Mouse (Mus musculus) liver, adult 2 months (tissue): ENCODE measurements around the gene Rps12-ps3. TPM values are rescaled to one million over a fixed set of nuclear protein-coding genes. Genes with fewer than 3 reads are reported as not detected.

Experiments
- DNase-seq: peaks from one replicate; pipeline ENCODE4 v3.0.0-alpha.2; 2011; ENCODE audit warnings: low read depth, low spot score; ENCODE audit errors: extremely low read depth
- H3K27ac ChIP-seq: fragments of 200-500 bp; replicated peaks from 2 replicates; pipeline ENCODE4 v1.5.1; 2012; ENCODE audit warnings: low read depth, mild to moderate bottlenecking, control low read depth, inconsistent platforms, low read length; ENCODE audit not compliant: insufficient read depth
- H3K27me3 ChIP-seq: fragments of 200-500 bp; 2 replicates; pipeline ENCODE4 v1.6.1; 2012; ENCODE audit warnings: mild to moderate bottlenecking, moderate library complexity, low read length, inconsistent platforms; ENCODE audit not compliant: control insufficient read depth, insufficient read depth
- H3K36me3 ChIP-seq: fragments of 200-500 bp; 2 replicates; pipeline ENCODE4 v1.6.1; 2012; ENCODE audit warnings: low read length, inconsistent platforms; ENCODE audit not compliant: control insufficient read depth, insufficient read depth
- H3K4me1 ChIP-seq: fragments of 200-500 bp; 2 replicates; pipeline ENCODE4 v1.6.1; 2011; ENCODE audit warnings: low read length; ENCODE audit not compliant: control insufficient read depth, insufficient read depth
- H3K4me3 ChIP-seq: fragments of 200-500 bp; 2 replicates; pipeline ENCODE4 v1.5.1; 2011; ENCODE audit warnings: low read depth, mild to moderate bottlenecking, control low read depth, low read length, moderate library complexity; ENCODE audit not compliant: insufficient read depth
- H3K79me2 ChIP-seq: fragments of 200-500 bp; 2 replicates; pipeline ENCODE4 v1.6.1; 2012; ENCODE audit warnings: inconsistent platforms, mild to moderate bottlenecking, low read length, moderate library complexity; ENCODE audit not compliant: control insufficient read depth, insufficient read depth
- H3K9ac ChIP-seq: fragments of 200-500 bp; 2 replicates; pipeline ENCODE4 v1.6.1; 2012; ENCODE audit warnings: low read depth, mild to moderate bottlenecking, control low read depth, inconsistent platforms, low read length
- CTCF ChIP-seq: fragments of 200-500 bp; IDR thresholded peaks from 2 replicates; pipeline ENCODE4 v1.5.1; 2011; ENCODE audit warnings: low read depth, low read length, control low read depth
- POLR2A ChIP-seq: fragments of 200-500 bp; IDR thresholded peaks from 2 replicates; pipeline ENCODE4 v1.6.1; 2011; ENCODE audit warnings: low read length, control low read depth; ENCODE audit not compliant: insufficient read depth; ENCODE audit errors: extremely low read depth
- WGBS: fragments of 180-500 bp; shearing (Covaris S2); methylation state at CpG from one replicate; pipeline ENCODE4 v1.1.7; 2018; 5-methylcytosine and 5-hydroxymethylcytosine counted together
- polyA plus RNA-seq: library from polyadenylated mRNA; depleted of rRNA; stranded (reverse); fragments of >200 nt; gene quantifications from 2 replicates; pipeline ENCODE4 v1.2.3, GENCODE M21; 2012
- total RNA-seq: library from RNA; depleted of rRNA; stranded (reverse); fragments of >200 nt; gene quantifications from 2 replicates; pipeline ENCODE4 v1.2.3, GENCODE M21; 2014

The Rps12-ps3 gene
- total and polyA plus RNA-seq, 2 experiments, result 24.3 to 695 TPM

- Histone ChIP-seq H3K79me2 (peaks cover 7% of the 10 kb centered on the region; the same call in 1 of the 2 replicates), H3K36me3 (no peaks in the 10 kb centered on the region), H3K27ac (no peak overlapping the region), H3K9ac (no peak overlapping the region), H3K4me1 (peaks cover 9% of the 10 kb centered on the region; the same call in 1 of the 2 replicates), H3K27me3 (no peaks in the 10 kb centered on the region), H3K4me3 (no peak overlapping the region)
- WGBS, result 33% methylated on average over 3 of the region's 3 CpGs
- peak; percentile 48 for DNase-seq
- TF ChIP-seq POLR2A (no peak), CTCF (no peak)
Observed at GRCm38 (mm10) chr19:59337872-59338681, 16.0 kb downstream of the Rps12-ps3 start.

GRCm38 (mm10) chr19:59339908-59340307 lies 17.8 kb downstream of the Rps12-ps3 start:
- Histone ChIP-seq H3K36me3 (no peaks in the 10 kb centered on the region), H3K27ac (no peak overlapping the region), H3K4me1 (peaks cover 12% of the 10 kb centered on the region), H3K4me3 (no peak overlapping the region), H3K27me3 (no peaks in the 10 kb centered on the region), H3K79me2 (peaks cover 14% of the 10 kb centered on the region), H3K9ac (no peak overlapping the region)
- no peak for TF ChIP-seq POLR2A
- DNase-seq, result no peak
- WGBS, result 89% methylated on average over 3 of the region's 3 CpGs

- WGBS, result 50% methylated on average over 2 of the region's 2 CpGs
- TF ChIP-seq CTCF (no peak), POLR2A (no peak)
- peaks cover 16% of the 10 kb centered on the region for H3K79me2 ChIP-seq
- H3K27me3 ChIP-seq, result no peaks in the 10 kb centered on the region
- H3K9ac ChIP-seq, result no peak overlapping the region
- H3K36me3 ChIP-seq, result no peaks in the 10 kb centered on the region
- DNase-seq, result no peak
- no peak overlapping the region; the same call in 1 of the 2 replicates for H3K4me3 ChIP-seq
- no peak overlapping the region for H3K27ac ChIP-seq
- peaks cover 8% of the 10 kb centered on the region for H3K4me1 ChIP-seq
Observed at GRCm38 (mm10) chr19:59342964-59343363, 20.9 kb downstream of the Rps12-ps3 start.

- no peak for TF ChIP-seq POLR2A
- no peak for TF ChIP-seq CTCF
- H3K27me3 ChIP-seq, result no peaks in the 10 kb centered on the region
- H3K79me2 ChIP-seq, result peaks cover 16% of the 10 kb centered on the region
- peak overlapping the region; percentile 99 for H3K9ac ChIP-seq
- WGBS, result under 1% methylated on average over 14 of the region's 14 CpGs
- DNase-seq, result peak; percentile 62
- no peak overlapping the region for H3K27ac ChIP-seq
- H3K36me3 ChIP-seq, result no peaks in the 10 kb centered on the region
- H3K4me3 ChIP-seq, result peak overlapping the region; percentile 86
- peaks cover 7% of the 10 kb centered on the region for H3K4me1 ChIP-seq
Observed at GRCm38 (mm10) chr19:59344304-59344711, 22.2 kb downstream of the Rps12-ps3 start.

- no peak for DNase-seq
- H3K9ac ChIP-seq, result peak overlapping the region; percentile 99
- peaks cover 16% of the 10 kb centered on the region for H3K79me2 ChIP-seq
- H3K4me1 ChIP-seq, result peaks cover 7% of the 10 kb centered on the region
- H3K27ac ChIP-seq, result peak overlapping the region; percentile 57
- H3K36me3 ChIP-seq, result no peaks in the 10 kb centered on the region
- under 1% methylated on average over 69 of the region's 70 CpGs for WGBS
- H3K27me3 ChIP-seq, result no peaks in the 10 kb centered on the region
- peak overlapping the region; percentile 86 for H3K4me3 ChIP-seq
- TF ChIP-seq CTCF, result 0 out of 2 replicates have a peak, but pooled peaks have one; percentile 16
- TF ChIP-seq POLR2A, result no peak
Observed at GRCm38 (mm10) chr19:59345081-59345657, 23.1 kb downstream of the Rps12-ps3 start.
